ENCODE assay signal across 8 mouse cellular contexts in the genomic region with DNA sequence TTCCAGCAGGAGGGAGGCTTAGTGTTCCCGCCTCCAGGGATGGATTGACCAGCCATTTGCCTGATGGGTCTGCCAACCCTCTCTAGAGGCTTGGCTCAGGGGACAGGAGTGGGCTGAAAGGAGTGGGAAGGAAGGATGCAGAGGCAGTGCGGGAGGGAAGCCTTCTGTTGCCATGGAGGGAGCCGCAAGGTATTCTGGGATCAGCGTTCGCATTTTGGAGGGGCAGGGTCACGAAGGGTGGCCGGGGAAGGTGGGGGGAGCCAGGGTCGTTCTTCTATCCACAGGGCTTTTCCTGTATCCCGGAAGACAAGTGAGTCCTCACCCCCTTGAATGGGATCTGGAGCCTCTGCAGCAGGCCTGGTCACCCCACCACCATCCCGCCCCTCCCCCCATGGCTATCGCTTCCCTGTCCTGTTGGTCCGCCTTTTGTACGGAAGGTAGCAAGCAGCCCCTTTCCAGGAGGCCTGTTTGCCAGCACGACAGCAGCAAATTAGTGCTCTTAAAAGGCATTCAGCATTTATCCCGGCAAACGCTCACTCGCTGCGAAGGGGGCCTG.
DNase-seq lines count a peak whose midpoint lies in the region; ATAC-seq and TF ChIP-seq lines count a peak whose summit lies in the region.
"Had no signal": no experiment of that assay in that cellular context is flagged by ENCODE, and none has a peak within 500 bp of the region (broad histone marks: within the 10 kb centered on the region; RNA-seq: fewer than 3 reads in every experiment).

No protein-coding gene starts in this region.

- no peaks in the 10 kb centered on the region for H3K4me1 ChIP-seq in lung, embryonic 14.5 days (ENCODE audit: insufficient read depth)
- peaks cover 48% of the 10 kb centered on the region for H3K4me1 ChIP-seq in forebrain, embryonic 15.5 days
- H3K4me1 ChIP-seq in limb, embryonic 14.5 days (ENCODE audit: control insufficient read depth, insufficient read depth, low read length) = peaks cover 13% of the 10 kb centered on the region
- 0 out of 2 replicates have a peak, but pooled peaks cover 5% of the 10 kb centered on the region for H3K4me1 ChIP-seq in stomach, embryonic 15.5 days
- H3K4me1 ChIP-seq: liver, embryonic 13.5 days had no signal

- TF ChIP-seq CTCF in lung, embryonic 14.5 days (IDR thresholded peaks at IDR 0.05; ENCODE audit: low read depth) = no peak

- no peak overlapping the region for H3K9ac ChIP-seq in lung, embryonic 14.5 days
- H3K9ac ChIP-seq in forebrain, embryonic 15.5 days (replicated peaks) = peak overlapping the region; percentile 42
- H3K9ac ChIP-seq in limb, embryonic 14.5 days (ENCODE audit: low read depth, low read length, severe bottlenecking) = no peak overlapping the region
- H3K9ac ChIP-seq in stomach, embryonic 15.5 days = no peak overlapping the region
- H3K9ac ChIP-seq: liver, embryonic 13.5 days had no signal

- no peak for TF ChIP-seq POLR2A in limb, embryonic 14.5 days (IDR thresholded peaks at IDR 0.05; ENCODE audit: borderline replicate concordance, extremely low read depth, insufficient read depth, insufficient read length)

- H3K4me2 ChIP-seq in lung, embryonic 14.5 days = peak overlapping the region; percentile 46
- H3K4me2 ChIP-seq in forebrain, embryonic 15.5 days (replicated peaks) = peak overlapping the region; percentile 48
- peak overlapping the region; percentile 39 for H3K4me2 ChIP-seq in limb, embryonic 14.5 days (replicated peaks; ENCODE audit: low read depth, low read length, severe bottlenecking)
- H3K4me2 ChIP-seq in stomach, embryonic 15.5 days = peak overlapping the region; percentile 17; the same call in 1 of the 2 replicates
- H3K4me2 ChIP-seq: liver, embryonic 13.5 days had no signal

- H3K27ac ChIP-seq in lung, embryonic 14.5 days (ENCODE audit: low read depth) = no peak overlapping the region
- H3K27ac ChIP-seq in forebrain, embryonic 15.5 days (replicated peaks) = peak overlapping the region; percentile 69
- no peak overlapping the region for H3K27ac ChIP-seq in limb, embryonic 14.5 days (replicated peaks; ENCODE audit: low read depth, low read length)
- H3K27ac ChIP-seq in stomach, embryonic 15.5 days = no peak overlapping the region
- H3K27ac ChIP-seq: liver, embryonic 13.5 days had no signal

- 17% methylated on average over 18 of the region's 18 CpGs for WGBS in lung, embryonic 14.5 days
- 5% methylated on average over 18 of the region's 18 CpGs for WGBS in forebrain, embryonic 15.5 days
- 13% methylated on average over 18 of the region's 18 CpGs for WGBS in limb, embryonic 14.5 days
- 20% methylated on average over 18 of the region's 18 CpGs for WGBS in stomach, embryonic 15.5 days

- no peaks in the 10 kb centered on the region for H3K27me3 ChIP-seq in lung, embryonic 14.5 days (ENCODE audit: insufficient read depth, low read length)
- no peaks in the 10 kb centered on the region for H3K27me3 ChIP-seq in forebrain, embryonic 15.5 days
- H3K27me3 ChIP-seq in limb, embryonic 14.5 days (ENCODE audit: control insufficient read depth, insufficient read depth, low read length) = no peaks in the 10 kb centered on the region
- peaks cover 6% of the 10 kb centered on the region; the same call in 1 of the 2 replicates for H3K27me3 ChIP-seq in stomach, embryonic 15.5 days (replicated peaks)

- no peaks in the 10 kb centered on the region for H3K9me3 ChIP-seq in lung, embryonic 14.5 days (ENCODE audit: low read depth, low read length)
- H3K9me3 ChIP-seq in forebrain, embryonic 15.5 days = no peaks in the 10 kb centered on the region
- H3K9me3 ChIP-seq in limb, embryonic 14.5 days (ENCODE audit: control insufficient read depth, low read length) = no peaks in the 10 kb centered on the region
- H3K9me3 ChIP-seq in stomach, embryonic 15.5 days = no peaks in the 10 kb centered on the region
- H3K9me3 ChIP-seq: liver, embryonic 13.5 days had no signal

- no peak overlapping the region for H3K4me3 ChIP-seq in lung, embryonic 14.5 days (ENCODE audit: low read depth, low read length)
- peak overlapping the region; percentile 24 for H3K4me3 ChIP-seq in forebrain, embryonic 15.5 days
- H3K4me3 ChIP-seq in limb, embryonic 14.5 days (replicated peaks; ENCODE audit: low read length) = peak overlapping the region; percentile 13
- H3K4me3 ChIP-seq in stomach, embryonic 15.5 days (replicated peaks) = no peak overlapping the region; the same call in 1 of the 2 replicates
- H3K4me3 ChIP-seq: liver, embryonic 13.5 days had no signal

- no peak for ATAC-seq in lung, embryonic 14.5 days (ENCODE audit: insufficient read depth)
- ATAC-seq in forebrain, embryonic 15.5 days (replicated peaks) = peak; percentile 56
- ATAC-seq in limb, embryonic 14.5 days (ENCODE audit: low FRiP score, low read depth) = no peak
- ATAC-seq in stomach, embryonic 15.5 days (ENCODE audit: insufficient read depth, low FRiP score, low read depth) = no peak

- no peak for DNase-seq in lung, embryonic 14.5 days
- no peak for DNase-seq in lung, postnatal 14 days
- no peak for DNase-seq in limb, embryonic 14.5 days (ENCODE audit: low spot score)
- no peak for DNase-seq in spleen, adult 12 weeks (ENCODE audit: low spot score)
- DNase-seq in MN1 (ENCODE audit: low spot score) = no peak
- DNase-seq: liver, embryonic 13.5 days had no signal

- H3K36me3 ChIP-seq in lung, embryonic 14.5 days (ENCODE audit: insufficient read depth) = no peaks in the 10 kb centered on the region
- no peaks in the 10 kb centered on the region for H3K36me3 ChIP-seq in forebrain, embryonic 15.5 days
- no peaks in the 10 kb centered on the region for H3K36me3 ChIP-seq in limb, embryonic 14.5 days (ENCODE audit: control insufficient read depth, insufficient read depth, low read length)
- no peaks in the 10 kb centered on the region for H3K36me3 ChIP-seq in stomach, embryonic 15.5 days
- H3K36me3 ChIP-seq: liver, embryonic 13.5 days had no signal

Comparison
In these comparisons a context has a peak if more than half of its experiments do, and no peak if none do; other contexts are left out.
1. H3K4me3 ChIP-seq: peak in forebrain, embryonic 15.5 days (single experiment) and limb, embryonic 14.5 days (single experiment); none in lung, embryonic 14.5 days (single experiment) and stomach, embryonic 15.5 days (single experiment).
2. Peak in every context shown above with its lines, with median percentiles within 50 percentile points of each other: H3K4me2 ChIP-seq.